8 mouse cellular contexts compared by ENCODE assay signal in the genomic region with DNA sequence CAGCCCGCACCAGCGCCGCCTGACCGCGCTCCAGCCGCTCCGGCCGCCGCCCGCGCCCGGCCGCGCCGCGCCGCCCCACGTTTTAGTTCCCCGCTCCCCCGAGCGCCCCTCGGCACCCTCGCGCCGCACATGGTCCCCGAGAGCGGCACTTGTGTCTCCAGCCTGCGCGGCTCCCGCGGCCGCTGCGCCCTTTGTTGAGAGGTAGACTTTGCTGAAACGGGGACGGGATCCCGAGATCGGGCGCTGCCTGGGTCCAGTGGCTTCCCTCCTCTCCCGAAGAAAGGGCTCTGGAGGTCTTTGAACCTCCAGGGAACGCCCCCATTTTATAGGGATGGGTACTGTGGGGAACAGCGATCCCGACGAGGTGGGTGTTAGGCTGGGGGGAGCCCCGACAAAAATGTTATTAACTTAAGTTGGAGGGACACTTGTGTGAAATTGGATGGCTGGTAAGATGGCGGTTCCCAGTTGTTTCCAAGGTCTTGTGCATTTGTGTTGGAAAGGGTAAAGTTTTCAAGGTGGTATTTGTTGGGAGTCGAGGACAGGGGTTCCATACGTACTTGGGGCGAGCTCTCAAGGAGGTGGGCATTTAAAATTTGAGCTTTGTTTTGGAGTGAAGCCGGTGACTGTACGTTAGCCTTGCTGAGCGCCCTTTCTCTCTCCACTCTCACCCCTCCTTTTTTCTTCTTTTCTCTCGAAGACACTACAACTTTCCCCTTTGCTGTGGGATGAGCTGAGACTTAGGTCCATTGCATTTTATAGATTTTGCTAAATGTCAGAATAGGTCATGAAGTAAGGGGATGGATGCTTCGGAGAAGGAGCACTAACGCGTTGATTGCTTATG. TPM values are rescaled to one million over a fixed set of nuclear protein-coding genes. Genes with fewer than 3 reads are reported as not detected.
A peak's percentile ranks its signal among the peaks of the same experiment; 100 is the strongest.
DNase-seq lines count a peak whose midpoint lies in the region; ATAC-seq and TF ChIP-seq lines count a peak whose summit lies in the region.

No protein-coding gene starts in this region.

- DNase-seq in gastrocnemius, adult 8-10 months (ENCODE audit: low spot score in 2 of 2) = peak; percentile 17 to 28
- no peak for DNase-seq in gastrocnemius, postnatal 25 days
- DNase-seq in adrenal gland, postnatal 4 days (ENCODE audit: low spot score in 2 of 2) = peak; percentile 8 to 31
- DNase-seq in heart, postnatal 25 days (ENCODE audit: low spot score) = peak; percentile 20
- DNase-seq in layer of hippocampus, adult 2 months (ENCODE audit: low spot score in 2 of 2) = no peak
- DNase-seq in spleen, postnatal 4 days (ENCODE audit: low spot score in 2 of 2) = peak; percentile 48 to 78

- peak overlapping the region; percentile 74 for H3K4me3 ChIP-seq in embryonic facial prominence, embryonic 15.5 days (replicated peaks)
- peak overlapping the region; percentile 93 for H3K4me3 ChIP-seq in layer of hippocampus, adult 2 months
- H3K4me3 ChIP-seq in macrophage (ENCODE audit: inconsistent target) = peak overlapping the region; percentile 42

- peaks cover 21% of the 10 kb centered on the region for H3K79me2 ChIP-seq in macrophage (ENCODE audit: inconsistent target)

- H3K36me3 ChIP-seq in embryonic facial prominence, embryonic 15.5 days = 0 out of 2 replicates have a peak, but pooled peaks cover 4% of the 10 kb centered on the region
- H3K36me3 ChIP-seq in macrophage (ENCODE audit: inconsistent target) = peaks cover 11% of the 10 kb centered on the region; the same call in 1 of the 2 replicates

- no peak overlapping the region for H3K27ac ChIP-seq in embryonic facial prominence, embryonic 15.5 days (replicated peaks)
- peak overlapping the region; percentile 69 for H3K27ac ChIP-seq in layer of hippocampus, adult 2 months
- no peak overlapping the region for H3K27ac ChIP-seq in macrophage

- peak overlapping the region; percentile 86 for H3K4me2 ChIP-seq in embryonic facial prominence, embryonic 15.5 days (replicated peaks)

- H3K9ac ChIP-seq in embryonic facial prominence, embryonic 15.5 days = peak overlapping the region; percentile 78

- H3K9me3 ChIP-seq in embryonic facial prominence, embryonic 15.5 days (replicated peaks) = no peaks in the 10 kb centered on the region

- no peak for TF ChIP-seq CTCF in layer of hippocampus, adult 2 months (conservative IDR thresholded peaks at IDR 0.05)

- intact Hi-C loops in heart, postnatal 25 days (cut with DNase I) = loop anchor here (2.0 kb wide), 4 partner anchors 17 to 629 kb away; a partner anchor contains a TSS

- ATAC-seq in embryonic facial prominence, embryonic 15.5 days (ENCODE audit: insufficient number of reproducible peaks, low FRiP score, low TSS enrichment, low read depth) = no peak

- under 1% methylated on average over 37 of the region's 55 CpGs for WGBS in embryonic facial prominence, embryonic 15.5 days
- WGBS in macrophage (ENCODE audit: missing documents) = 6% methylated on average over 31 of the region's 55 CpGs

- peaks cover 28% of the 10 kb centered on the region for H3K4me1 ChIP-seq in embryonic facial prominence, embryonic 15.5 days

- H3K27me3 ChIP-seq in embryonic facial prominence, embryonic 15.5 days = peaks cover 22% of the 10 kb centered on the region

RNA-seq across cellular contexts. Expression of a gene that starts 1.0 kb away (rescaled TPM):
- total RNA-seq in gastrocnemius, adult 8-10 months (2022) = 10 to 100 TPM; 60.4 to 80.9 (median 68.8) TPM
- 10 to 100 TPM; 29.9 to 42.7 TPM for total RNA-seq in gastrocnemius, postnatal 25 days (2021)
- 10 to 100 TPM; 46.6 to 50.7 TPM for total RNA-seq in adrenal gland, postnatal 4 days (2021)
- polyA plus RNA-seq in embryonic facial prominence, embryonic 15.5 days (2015; fragmentation: Nextera tagmentation; extraction: Ambion mirVana) = 21.9 and 22.7 TPM in 2 replicates
- 10 to 100 TPM; 65.2 to 72.8 TPM for total RNA-seq in heart, postnatal 25 days (2021)
- 10 to 100 TPM; 54.5 to 55.7 TPM for total RNA-seq in layer of hippocampus, adult 2 months (2021)
- 10 to 100 TPM in 22 of 26 experiments, 1 to 10 TPM in 4; 7.8 to 41.5 (median 19.7) TPM for total RNA-seq in macrophage (2018; cell fraction: chromatin; rRNA removed)
- total RNA-seq in macrophage (2018; cell fraction: cytosol; rRNA removed) = 10 to 100 TPM; 23.3 to 46.9 (median 31.6) TPM
- total RNA-seq in macrophage (2018; cell fraction: nucleus; rRNA removed) = 10 to 100 TPM in 23 of 26 experiments, 1 to 10 TPM in 3; 7.3 to 58.9 (median 25.7) TPM
- 25.3 to 32.7 TPM (median 27.5 TPM) in 3 replicates for polyA plus RNA-seq in macrophage (2018)

RNA-seq across cellular contexts. Expression of a gene that starts 5.7 kb away (rescaled TPM):
- 100 to 1,000 TPM in 1 of 4 experiments, 10 to 100 TPM in 3; 93.3 to 100 (median 94.8) TPM for total RNA-seq in gastrocnemius, adult 8-10 months (2022)
- 10 to 100 TPM; 89.2 to 91.5 TPM for total RNA-seq in gastrocnemius, postnatal 25 days (2021)
- total RNA-seq in adrenal gland, postnatal 4 days (2021) = 100 to 1,000 TPM; 117 to 135 TPM
- polyA plus RNA-seq in embryonic facial prominence, embryonic 15.5 days (2015; fragmentation: Nextera tagmentation; extraction: Ambion mirVana) = 213 and 215 TPM in 2 replicates
- 100 to 1,000 TPM; 100 to 105 TPM for total RNA-seq in heart, postnatal 25 days (2021)
- 100 to 1,000 TPM; 106 TPM for total RNA-seq in layer of hippocampus, adult 2 months (2021)
- total RNA-seq in macrophage (2018; cell fraction: chromatin; rRNA removed) = 100 to 1,000 TPM in 14 of 26 experiments, 10 to 100 TPM in 12; 20.5 to 261 (median 102) TPM
- total RNA-seq in macrophage (2018; cell fraction: cytosol; rRNA removed) = 100 to 1,000 TPM in 25 of 26 experiments, 10 to 100 TPM in 1; 95.7 to 156 (median 126) TPM
- total RNA-seq in macrophage (2018; cell fraction: nucleus; rRNA removed) = 100 to 1,000 TPM in 8 of 26 experiments, 10 to 100 TPM in 18; 26.6 to 208 (median 75.0) TPM
- 139 to 148 TPM (median 141 TPM) in 3 replicates for polyA plus RNA-seq in macrophage (2018)

RNA-seq across cellular contexts. Expression of a gene that starts 16.0 kb away (rescaled TPM):
- total RNA-seq in gastrocnemius, adult 8-10 months (2022) = 1 to 10 TPM in 3 of 4 experiments, under 1 TPM in 1; 0.85 to 1.6 (median 1.2) TPM
- under 1 TPM in 1 of 2 experiments, not detected in 1; 0.36 TPM for total RNA-seq in gastrocnemius, postnatal 25 days (2021)
- total RNA-seq in adrenal gland, postnatal 4 days (2021) = 1 to 10 TPM; 1.2 to 1.4 TPM
- 0.14 TPM in 1 of 2 replicates, not detected in the other for polyA plus RNA-seq in embryonic facial prominence, embryonic 15.5 days (2015; fragmentation: Nextera tagmentation; extraction: Ambion mirVana)
- total RNA-seq in heart, postnatal 25 days (2021) = under 1 TPM; 0.36 to 0.42 TPM
- 1 to 10 TPM; 3.8 to 7.2 TPM for total RNA-seq in layer of hippocampus, adult 2 months (2021)
- 1 to 10 TPM in 6 of 26 experiments, not detected in 20; 1.2 to 2.0 (median 1.8) TPM for total RNA-seq in macrophage (2018; cell fraction: chromatin; rRNA removed)
- under 1 TPM in 6 of 26 experiments, not detected in 20; 0.17 to 0.28 (median 0.20) TPM for total RNA-seq in macrophage (2018; cell fraction: cytosol; rRNA removed)
- 1 to 10 TPM in 5 of 26 experiments, under 1 TPM in 3, not detected in 18; 0.76 to 2.7 (median 1.1) TPM for total RNA-seq in macrophage (2018; cell fraction: nucleus; rRNA removed)
- not detected in 3 replicates for polyA plus RNA-seq in macrophage (2018)

Comparison
In these comparisons a context has a peak if more than half of its experiments do, and no peak if none do; other contexts are left out.
1. DNase-seq: peak in gastrocnemius, adult 8-10 months (2 of 2), adrenal gland, postnatal 4 days (2 of 2), heart, postnatal 25 days (single experiment) and spleen, postnatal 4 days (2 of 2); none in gastrocnemius, postnatal 25 days (single experiment) and layer of hippocampus, adult 2 months (0 of 2).
2. H3K4me3 ChIP-seq: peak in every context shown above with its lines; median percentile 93 in layer of hippocampus, adult 2 months; 74 in embryonic facial prominence, embryonic 15.5 days; 42 in macrophage.